Mouse (Mus musculus): ENCODE data around the gene Tsc22d3. TPM values are rescaled to one million over a fixed set of nuclear protein-coding genes. Genes with fewer than 3 reads are reported as not detected.
"Not testable (repeated sequence)": the region's sequence is repeated elsewhere in the genome, so short reads cannot be mapped to it uniquely, and the experiment has no call there.

Gene Tsc22d3
- polyA plus RNA-seq, 1 experiment from 2014 or later: 109 TPM

- peaks cover 100% of the 10 kb centered on the region for H3K27me3 ChIP-seq (ENCODE audit: low read depth, poor library complexity, severe bottlenecking)
Measured at GRCm38 (mm10) chrX:140518351-140518750, 82.1 kb downstream of the Tsc22d3 start.

GRCm38 (mm10) chrX:140513379-140513778 is 87.1 kb downstream of the Tsc22d3 start:
- Histone ChIP-seq H3K4me1 (peaks cover 9% of the 10 kb centered on the region), H3K27ac (no peak overlapping the region), H3K36me3 (no peaks in the 10 kb centered on the region), H3K27me3 (ENCODE audit: low read depth, poor library complexity, severe bottlenecking) (peaks cover 90% of the 10 kb centered on the region), H3K4me3 (no peak overlapping the region), H3K9me3 (replicated peaks) (no peaks in the 10 kb centered on the region)
- WGBS: 87% methylated on average over 2 of the region's 2 CpGs
- no peak for DNase-seq (ENCODE audit: low spot score)

More at GRCm38 (mm10) chrX:140518351-140518750, 82.1 kb downstream of the Tsc22d3 start:
- Histone ChIP-seq H3K4me3 (no peak overlapping the region), H3K36me3 (no peaks in the 10 kb centered on the region), H3K9me3 (replicated peaks) (no peaks in the 10 kb centered on the region), H3K4me1 (peaks cover 11% of the 10 kb centered on the region; the same call in 1 of the 2 replicates), H3K27ac (no peak overlapping the region)
- 86% methylated on average over 8 of the region's 8 CpGs for WGBS
- no peak for DNase-seq (ENCODE audit: low spot score)

- peaks cover 9% of the 10 kb centered on the region for H3K4me1 ChIP-seq
- no peaks in the 10 kb centered on the region for H3K36me3 ChIP-seq
- H3K27ac ChIP-seq: no peak overlapping the region
- 49% methylated on average over 7 of the region's 7 CpGs for WGBS
- no peak for DNase-seq (ENCODE audit: low spot score)
- peaks cover 90% of the 10 kb centered on the region for H3K27me3 ChIP-seq (ENCODE audit: low read depth, poor library complexity, severe bottlenecking)
- no peak overlapping the region for H3K4me3 ChIP-seq
- H3K9me3 ChIP-seq (replicated peaks): no peaks in the 10 kb centered on the region
Measured at GRCm38 (mm10) chrX:140511687-140512651, 88.5 kb downstream of the Tsc22d3 start.

- no peaks in the 10 kb centered on the region for H3K36me3 ChIP-seq
- peak overlapping the region; percentile 63 for H3K27ac ChIP-seq
- H3K4me1 ChIP-seq: peaks cover 9% of the 10 kb centered on the region
- H3K4me3 ChIP-seq: peak overlapping the region; percentile 21; the same call in 1 of the 2 replicates
- WGBS: 30% methylated on average over 24 of the region's 24 CpGs
- DNase-seq (ENCODE audit: low spot score): peak; percentile 48
- no peaks in the 10 kb centered on the region for H3K9me3 ChIP-seq (replicated peaks)
- H3K27me3 ChIP-seq (ENCODE audit: low read depth, poor library complexity, severe bottlenecking): peaks cover 90% of the 10 kb centered on the region
Measured at GRCm38 (mm10) chrX:140510696-140511429, 89.6 kb downstream of the Tsc22d3 start.

- no peaks in the 10 kb centered on the region for H3K36me3 ChIP-seq
- no peaks in the 10 kb centered on the region for H3K9me3 ChIP-seq (replicated peaks)
- H3K27ac ChIP-seq: no peak overlapping the region
- H3K4me1 ChIP-seq: peaks cover 9% of the 10 kb centered on the region
- peaks cover 90% of the 10 kb centered on the region for H3K27me3 ChIP-seq (ENCODE audit: low read depth, poor library complexity, severe bottlenecking)
- no peak for DNase-seq (ENCODE audit: low spot score)
- 73% methylated on average over 6 of the region's 6 CpGs for WGBS
- H3K4me3 ChIP-seq: no peak overlapping the region
Measured at GRCm38 (mm10) chrX:140509817-140510216, 90.6 kb downstream of the Tsc22d3 start.

GRCm38 (mm10) chrX:140508791-140509190 is 91.7 kb downstream of the Tsc22d3 start:
- DNase-seq (ENCODE audit: low spot score); H3K36me3 ChIP-seq; H3K9me3 ChIP-seq (replicated peaks); H3K27ac ChIP-seq; H3K4me1 ChIP-seq; H3K4me3 ChIP-seq: not testable (repeated sequence)
- H3K27me3 ChIP-seq (ENCODE audit: low read depth, poor library complexity, severe bottlenecking): peaks cover 90% of the 10 kb centered on the region
- 92% methylated on average over 4 of the region's 4 CpGs for WGBS

- Histone ChIP-seq H3K9me3 (replicated peaks) (no peaks in the 10 kb centered on the region), H3K4me1 (peaks cover 9% of the 10 kb centered on the region), H3K27ac (no peak overlapping the region), H3K36me3 (no peaks in the 10 kb centered on the region), H3K27me3 (ENCODE audit: low read depth, poor library complexity, severe bottlenecking) (peaks cover 88% of the 10 kb centered on the region), H3K4me3 (no peak overlapping the region)
- DNase-seq (ENCODE audit: low spot score): no peak
- WGBS: 94% methylated on average over 1 of the region's 1 CpGs
Measured at GRCm38 (mm10) chrX:140507377-140507776, 93.1 kb downstream of the Tsc22d3 start.

- 86% methylated on average over 6 of the region's 6 CpGs for WGBS
- Histone ChIP-seq H3K4me1 (peaks cover 5% of the 10 kb centered on the region), H3K4me3 (no peak overlapping the region), H3K27ac (no peak overlapping the region), H3K27me3 (ENCODE audit: low read depth, poor library complexity, severe bottlenecking) (peaks cover 88% of the 10 kb centered on the region), H3K9me3 (replicated peaks) (no peaks in the 10 kb centered on the region), H3K36me3 (no peaks in the 10 kb centered on the region)
- no peak for DNase-seq (ENCODE audit: low spot score)
Measured at GRCm38 (mm10) chrX:140506436-140507180, 93.9 kb downstream of the Tsc22d3 start.

- Histone ChIP-seq H3K36me3 (no peaks in the 10 kb centered on the region), H3K9me3 (replicated peaks) (no peaks in the 10 kb centered on the region), H3K27ac (no peak overlapping the region), H3K4me3 (no peak overlapping the region), H3K4me1 (no peaks in the 10 kb centered on the region), H3K27me3 (ENCODE audit: low read depth, poor library complexity, severe bottlenecking) (peaks cover 88% of the 10 kb centered on the region)
- WGBS: 65% methylated on average over 15 of the region's 15 CpGs
- no peak for DNase-seq (ENCODE audit: low spot score)
Measured at GRCm38 (mm10) chrX:140505497-140506238, 94.8 kb downstream of the Tsc22d3 start.

- H3K27me3 ChIP-seq (ENCODE audit: low read depth, poor library complexity, severe bottlenecking): peaks cover 95% of the 10 kb centered on the region
- peak; percentile 68 for DNase-seq (ENCODE audit: low spot score)
- H3K36me3 ChIP-seq: no peaks in the 10 kb centered on the region
- no peak overlapping the region for H3K27ac ChIP-seq
- no peaks in the 10 kb centered on the region for H3K9me3 ChIP-seq (replicated peaks)
- WGBS: 10% methylated on average over 7 of the region's 7 CpGs
- H3K4me3 ChIP-seq: no peak overlapping the region
- no peaks in the 10 kb centered on the region for H3K4me1 ChIP-seq
Measured at GRCm38 (mm10) chrX:140503905-140504304, 96.6 kb downstream of the Tsc22d3 start.

- Histone ChIP-seq H3K27me3 (ENCODE audit: low read depth, poor library complexity, severe bottlenecking) (peaks cover 89% of the 10 kb centered on the region), H3K9me3 (replicated peaks) (no peaks in the 10 kb centered on the region), H3K36me3 (no peaks in the 10 kb centered on the region), H3K27ac (no peak overlapping the region), H3K4me1 (no peaks in the 10 kb centered on the region), H3K4me3 (no peak overlapping the region)
- 68% methylated on average over 9 of the region's 9 CpGs for WGBS
- no peak for DNase-seq (ENCODE audit: low spot score)
Measured at GRCm38 (mm10) chrX:140501401-140502301, 98.8 kb downstream of the Tsc22d3 start.
